Mouse (Mus musculus): ENCODE results near the gene Serpine1. TPM values are rescaled to one million over a fixed set of nuclear protein-coding genes. Genes with fewer than 3 reads are reported as not detected.

The Serpine1 gene
- polyA plus RNA-seq, 1 experiment from 2014 or later: 0.35 TPM

Other genes starting within 250 kb of the Serpine1 start
- 273 and 319 TPM in 2 replicates for gene Col26a1, start 189.1 kb downstream of the Serpine1 start, polyA plus RNA-seq (2015; fragmentation: Nextera tagmentation; extraction: Ambion mirVana)
- 67.4 and 70.2 TPM in 2 replicates for gene Ift22, start 164.1 kb downstream of the Serpine1 start, polyA plus RNA-seq (2015; fragmentation: Nextera tagmentation; extraction: Ambion mirVana)
- gene Fis1, start 119.0 kb downstream of the Serpine1 start, polyA plus RNA-seq (2015; fragmentation: Nextera tagmentation; extraction: Ambion mirVana): 265 and 282 TPM in 2 replicates
- 0.44 and 0.61 TPM in 2 replicates for gene Cldn15, start 105.7 kb downstream of the Serpine1 start, polyA plus RNA-seq (2015; fragmentation: Nextera tagmentation; extraction: Ambion mirVana)
- gene Plod3, start 85.2 kb downstream of the Serpine1 start, polyA plus RNA-seq (2015; fragmentation: Nextera tagmentation; extraction: Ambion mirVana): 49.0 and 62.4 TPM in 2 replicates
- gene Znhit1, start 84.2 kb downstream of the Serpine1 start, polyA plus RNA-seq (2015; fragmentation: Nextera tagmentation; extraction: Ambion mirVana): 117 and 124 TPM in 2 replicates
- 0.12 and 0.13 TPM in 2 replicates for gene Vgf, start 45.9 kb downstream of the Serpine1 start, polyA plus RNA-seq (2015; fragmentation: Nextera tagmentation; extraction: Ambion mirVana)
- 187 TPM in 2 replicates for gene Ap1s1, start 26.1 kb downstream of the Serpine1 start, polyA plus RNA-seq (2015; fragmentation: Nextera tagmentation; extraction: Ambion mirVana)
- gene Trim56, start 43.9 kb upstream of the Serpine1 start, polyA plus RNA-seq (2015; fragmentation: Nextera tagmentation; extraction: Ambion mirVana): 8.7 and 8.8 TPM in 2 replicates
- 5.1 TPM in 1 of 2 replicates, not detected in the other for gene Muc3, start 77.1 kb upstream of the Serpine1 start, polyA plus RNA-seq (2015; fragmentation: Nextera tagmentation; extraction: Ambion mirVana)
- gene Muc3a, start 140.1 kb upstream of the Serpine1 start, polyA plus RNA-seq (2015; fragmentation: Nextera tagmentation; extraction: Ambion mirVana): not detected in 2 replicates
- gene Ache, start 215.3 kb upstream of the Serpine1 start, polyA plus RNA-seq (2015; fragmentation: Nextera tagmentation; extraction: Ambion mirVana): 2.7 and 3.3 TPM in 2 replicates
- gene Ufsp1, start 222.4 kb upstream of the Serpine1 start, polyA plus RNA-seq (2015; fragmentation: Nextera tagmentation; extraction: Ambion mirVana): 5.4 and 5.6 TPM in 2 replicates
- gene Srrt, start 235.4 kb upstream of the Serpine1 start, polyA plus RNA-seq (2015; fragmentation: Nextera tagmentation; extraction: Ambion mirVana): 143 and 148 TPM in 2 replicates
- 106 TPM in 2 replicates for gene Trip6, start 242.1 kb upstream of the Serpine1 start, polyA plus RNA-seq (2015; fragmentation: Nextera tagmentation; extraction: Ambion mirVana)